Mouse (Mus musculus) thymus, postnatal 36 days (tissue): ENCODE measurements around the gene Hist2h2aa1.

Source experiments
- DNase-seq, 2 experiments: peaks; one replicate each; pipeline ENCODE4 v3.0.0; 2022; ENCODE audit warnings: mixed read lengths in 2 of 2

Gene Hist2h2aa1

GRCm38 (mm10) chr3:96255926-96256593, 10.8 kb downstream of the Hist2h2aa1 start:
- no peak for DNase-seq

- no peak for DNase-seq
Observed at GRCm38 (mm10) chr3:96257190-96257589, 11.9 kb downstream of the Hist2h2aa1 start.

- DNase-seq, result no peak
Observed at GRCm38 (mm10) chr3:96260220-96260619, 14.9 kb downstream of the Hist2h2aa1 start.

- no peak for DNase-seq
Observed at GRCm38 (mm10) chr3:96261623-96262022, 16.3 kb downstream of the Hist2h2aa1 start.

DNA sequence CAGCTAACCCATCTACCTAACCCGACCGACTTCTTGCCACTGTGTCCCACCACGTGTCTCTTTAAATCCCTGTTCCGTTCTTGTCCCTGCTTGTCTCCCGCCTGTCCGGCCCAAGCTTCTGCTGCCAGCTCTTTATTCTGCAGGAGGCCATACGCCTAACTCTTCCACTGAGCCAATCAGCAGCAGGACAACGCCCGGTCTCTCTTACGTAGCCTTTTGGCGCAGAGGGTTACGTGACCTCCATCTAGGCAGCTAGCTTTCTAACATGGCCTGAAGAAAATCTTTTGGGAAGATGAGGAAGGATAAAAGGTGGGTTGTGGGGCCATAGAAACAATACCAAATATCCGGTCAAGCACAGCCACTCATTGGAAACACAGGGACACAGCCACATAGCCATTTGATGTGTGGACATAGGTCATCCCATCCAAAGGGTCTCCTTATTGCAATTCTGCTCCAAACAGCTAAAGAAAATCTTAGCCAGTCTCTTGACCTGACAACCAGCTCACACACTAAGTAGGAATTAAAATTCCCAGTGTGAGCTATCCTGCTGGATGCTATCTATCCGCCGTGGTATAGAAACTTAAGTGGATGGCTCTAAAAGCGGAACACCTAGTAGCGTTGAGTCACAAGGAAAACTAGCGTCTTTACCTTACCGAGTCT, 17.0 kb downstream of the Hist2h2aa1 start:
- peak; percentile 46 to 58 for DNase-seq

GRCm38 (mm10) chr3:96262979-96263550, 17.8 kb downstream of the Hist2h2aa1 start, which contains the start of gene Hist2h4:
Gene Hist2h4 (minus strand): TSS chr3:96263311.
- peak; percentile 93 for DNase-seq

- DNase-seq, result peak; percentile 56 to 60
Observed at GRCm38 (mm10) chr3:96263558-96264403, 18.5 kb downstream of the Hist2h2aa1 start.

GRCm38 (mm10) chr3:96264404-96264949, 19.2 kb downstream of the Hist2h2aa1 start:
- DNase-seq, result peak in 1 of 2 experiments; percentile 27

DNA sequence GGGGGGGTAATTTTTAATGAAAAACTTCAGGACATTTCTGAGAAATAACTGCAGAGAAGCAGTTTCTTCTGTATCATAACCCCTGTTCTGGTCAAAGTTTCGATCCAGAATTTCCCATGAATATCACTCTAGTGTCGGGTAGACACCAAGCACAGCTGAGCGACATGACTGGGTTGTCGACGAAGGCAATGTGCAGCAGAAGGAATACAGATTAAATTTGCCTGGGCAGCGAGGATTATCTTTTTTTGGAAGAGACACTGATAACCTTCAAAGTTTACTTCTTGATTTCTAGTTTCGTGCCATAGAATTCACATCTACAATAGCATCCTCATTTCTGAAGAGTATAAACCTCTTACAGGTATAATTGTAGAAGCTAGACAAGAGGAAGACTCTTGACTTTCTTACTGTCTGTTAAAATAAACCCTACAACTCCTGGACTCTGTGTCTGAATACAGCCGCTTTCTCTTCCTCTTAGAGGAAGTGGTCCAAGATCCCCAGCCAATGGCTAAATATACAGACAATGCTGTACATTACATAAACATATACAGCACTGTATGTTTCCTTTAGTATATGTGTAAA, 20.9 kb downstream of the Hist2h2aa1 start:
- no peak for DNase-seq

DNA sequence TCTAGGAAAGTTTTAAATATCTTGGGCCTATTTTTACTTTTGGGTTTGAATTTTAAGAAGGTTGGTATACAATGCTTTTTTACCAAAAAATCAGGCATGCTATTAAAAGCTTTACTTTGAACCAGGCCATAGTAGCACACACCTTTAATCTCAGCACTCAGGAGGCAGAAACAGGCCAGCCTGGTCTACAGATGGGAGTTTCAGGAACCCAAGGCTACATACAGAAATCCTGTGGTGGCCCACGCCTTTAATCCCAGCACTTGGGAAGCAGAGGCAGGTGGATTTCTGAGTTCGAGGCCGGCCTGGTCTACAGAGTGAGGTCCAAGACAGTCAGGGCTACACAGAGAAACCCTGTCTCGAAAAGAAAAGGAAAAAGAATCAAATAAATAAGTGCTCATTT, 22.2 kb downstream of the Hist2h2aa1 start:
- no peak for DNase-seq

GRCm38 (mm10) chr3:96268051-96268775, 22.9 kb downstream of the Hist2h2aa1 start, which contains the start of gene Hist2h3b:
Gene Hist2h3b (plus strand): TSS chr3:96268654.
- DNase-seq, result peak; percentile 79 to 82

DNA sequence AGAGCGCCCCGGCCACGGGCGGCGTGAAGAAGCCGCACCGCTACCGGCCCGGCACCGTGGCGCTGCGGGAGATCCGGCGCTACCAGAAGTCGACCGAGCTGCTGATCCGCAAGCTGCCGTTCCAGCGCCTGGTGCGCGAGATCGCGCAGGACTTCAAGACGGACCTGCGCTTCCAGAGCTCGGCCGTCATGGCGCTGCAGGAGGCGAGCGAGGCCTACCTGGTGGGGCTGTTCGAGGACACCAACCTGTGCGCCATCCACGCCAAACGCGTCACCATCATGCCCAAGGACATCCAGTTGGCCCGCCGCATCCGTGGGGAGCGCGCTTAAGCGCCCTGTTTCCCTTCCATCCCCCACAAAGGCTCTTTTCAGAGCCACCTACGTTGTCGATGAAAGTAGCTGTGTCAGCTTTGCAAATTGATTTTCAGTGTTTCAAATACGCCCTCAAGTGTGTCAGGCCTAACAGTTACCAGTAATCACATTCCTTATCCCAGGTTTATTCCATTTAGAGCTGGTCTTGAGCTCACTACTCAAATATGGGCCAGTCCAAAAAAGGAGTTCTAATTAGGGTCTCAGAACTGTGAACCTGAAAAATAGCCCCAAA, 23.6 kb downstream of the Hist2h2aa1 start:
- peak; percentile 44 to 53 for DNase-seq

DNA sequence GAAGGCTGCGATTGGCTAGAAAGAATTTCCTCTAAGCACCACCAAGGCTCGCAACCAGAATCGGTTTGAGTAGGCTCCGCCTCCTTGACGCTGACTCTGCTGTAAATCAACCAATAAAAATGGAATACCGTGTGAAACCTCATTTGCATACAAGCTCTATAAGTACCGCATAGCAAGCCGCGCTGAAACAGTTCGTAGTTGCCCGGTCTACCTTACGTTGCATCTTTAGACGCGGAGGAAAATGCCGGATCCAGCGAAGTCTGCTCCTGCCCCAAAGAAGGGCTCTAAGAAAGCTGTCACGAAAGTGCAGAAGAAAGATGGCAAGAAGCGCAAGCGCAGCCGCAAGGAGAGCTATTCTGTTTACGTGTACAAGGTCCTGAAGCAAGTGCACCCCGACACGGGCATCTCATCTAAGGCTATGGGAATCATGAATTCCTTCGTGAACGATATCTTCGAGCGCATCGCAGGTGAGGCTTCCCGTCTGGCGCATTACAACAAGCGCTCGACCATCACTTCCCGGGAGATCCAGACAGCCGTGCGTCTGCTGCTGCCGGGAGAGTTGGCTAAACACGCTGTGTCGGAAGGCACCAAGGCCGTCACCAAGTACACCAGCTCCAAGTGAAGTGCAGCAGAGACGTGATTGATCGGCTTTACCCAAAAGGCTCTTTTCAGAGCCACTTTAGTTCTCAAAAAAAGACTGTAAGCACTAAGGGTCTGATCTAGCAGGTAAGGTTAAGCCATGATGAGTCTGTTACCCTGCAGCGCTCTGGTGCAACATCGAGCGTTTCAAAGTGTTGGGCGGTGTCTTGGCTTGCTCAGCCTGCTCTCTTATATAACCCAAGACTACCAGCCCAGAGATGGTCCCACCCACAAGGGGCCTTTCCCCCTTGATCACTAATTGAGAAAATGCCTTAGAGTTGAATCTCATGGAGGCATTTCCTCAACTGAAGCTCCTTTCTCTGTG, 24.5 kb downstream of the Hist2h2aa1 start, which contains the start of gene Hist2h2bb:
Gene Hist2h2bb, plus strand, starts transcription at position 242 of the 964 bp plus-strand sequence.
- DNase-seq, result peak; percentile 90 to 93

- peak; percentile 54 to 63 for DNase-seq
Observed at GRCm38 (mm10) chr3:96273591-96274465, 28.5 kb downstream of the Hist2h2aa1 start.

- DNase-seq, result peak; percentile 84 to 85
Observed at GRCm38 (mm10) chr3:96277428-96277799, 32.1 kb downstream of the Hist2h2aa1 start.

- DNase-seq, result peak; percentile 95
Observed at GRCm38 (mm10) chr3:96277800-96278624, 32.7 kb downstream of the Hist2h2aa1 start.

DNA sequence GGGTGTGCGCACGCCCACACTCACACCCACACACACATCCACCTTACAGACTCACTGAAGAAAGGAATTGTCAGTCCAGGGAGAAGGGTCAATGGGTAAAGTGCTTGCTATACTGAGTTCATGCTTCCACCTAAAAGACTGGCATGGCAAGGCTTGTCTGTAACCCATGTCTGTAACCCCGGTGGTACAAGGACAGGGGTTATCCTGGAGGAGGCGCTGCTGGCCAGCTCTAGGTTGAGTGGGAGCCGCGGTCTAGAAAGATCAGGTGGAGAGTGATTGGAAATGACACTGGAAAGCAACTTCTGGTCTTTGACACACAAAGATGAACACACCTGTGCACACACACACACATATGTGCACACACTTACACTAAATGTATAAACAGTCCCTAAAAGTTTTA, 35.4 kb downstream of the Hist2h2aa1 start:
- DNase-seq, result no peak

DNA sequence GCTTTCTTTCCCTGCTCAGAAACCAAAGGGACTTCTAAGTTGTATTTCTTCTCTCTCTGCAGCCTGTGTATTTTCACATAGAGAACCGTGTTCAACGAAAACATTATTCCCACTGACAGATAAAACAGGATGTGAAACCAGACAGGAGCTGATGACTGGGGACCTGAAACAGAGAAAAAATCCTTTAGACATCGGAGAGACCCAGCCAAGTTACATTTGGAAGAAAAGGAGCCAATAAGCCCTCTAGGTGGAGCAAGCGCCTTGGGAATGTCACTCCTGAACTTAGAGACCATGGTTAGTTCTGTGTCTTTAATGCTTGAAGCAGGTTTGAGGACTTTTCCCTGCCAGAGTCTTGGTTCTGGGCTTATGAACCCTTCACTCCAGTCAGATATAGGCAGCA, 39.2 kb downstream of the Hist2h2aa1 start:
- no peak for DNase-seq
